Mouse (Mus musculus) liver (tissue): ENCODE data around the gene Phf23.

ENCODE experiments used
- DNase-seq: peaks from one replicate; pipeline ENCODE4 v3.0.0-alpha.2; 2020; ENCODE audit warnings: mixed read lengths

Phf23 gene

DNA sequence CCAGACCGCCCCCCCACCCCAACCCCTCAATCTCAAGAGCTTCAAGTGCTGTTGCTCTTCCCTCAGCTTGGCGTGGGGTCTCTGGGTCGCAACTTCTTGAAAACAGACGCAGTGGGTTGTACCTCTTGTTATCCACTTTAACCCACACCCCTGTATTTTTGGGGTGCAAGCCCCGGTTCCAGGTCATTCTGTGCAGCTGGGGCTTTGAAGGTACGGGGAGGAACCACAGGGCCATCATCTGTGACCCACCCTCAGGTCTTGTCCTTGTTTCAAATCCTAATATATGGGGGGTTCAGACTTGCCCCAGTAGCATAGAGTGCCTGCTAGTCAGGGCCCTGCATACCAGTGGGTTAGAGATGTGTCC, 28.6 kb downstream of the Phf23 start:
- no peak for DNase-seq

DNA sequence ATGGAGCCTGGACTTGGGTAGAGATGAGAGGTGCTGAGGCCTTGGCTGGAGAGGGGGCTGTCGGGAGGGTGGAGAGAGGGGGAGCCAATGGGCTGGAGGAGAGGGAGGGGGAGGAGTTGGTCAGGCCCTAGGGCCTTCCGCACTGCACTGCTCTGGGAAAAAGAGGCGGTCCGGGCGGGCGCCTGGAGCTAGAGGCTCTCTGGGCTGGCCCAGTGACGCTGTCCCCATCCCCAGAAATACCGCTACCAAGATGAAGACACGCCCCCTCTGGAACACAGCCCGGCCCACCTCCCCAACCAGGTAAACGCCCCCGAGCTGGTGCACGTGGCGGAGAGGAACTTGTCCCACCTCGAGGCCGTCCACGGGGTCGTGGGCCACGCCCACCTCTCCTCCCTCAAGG, 31.1 kb downstream of the Phf23 start:
- DNase-seq = peak; percentile 54

DNA sequence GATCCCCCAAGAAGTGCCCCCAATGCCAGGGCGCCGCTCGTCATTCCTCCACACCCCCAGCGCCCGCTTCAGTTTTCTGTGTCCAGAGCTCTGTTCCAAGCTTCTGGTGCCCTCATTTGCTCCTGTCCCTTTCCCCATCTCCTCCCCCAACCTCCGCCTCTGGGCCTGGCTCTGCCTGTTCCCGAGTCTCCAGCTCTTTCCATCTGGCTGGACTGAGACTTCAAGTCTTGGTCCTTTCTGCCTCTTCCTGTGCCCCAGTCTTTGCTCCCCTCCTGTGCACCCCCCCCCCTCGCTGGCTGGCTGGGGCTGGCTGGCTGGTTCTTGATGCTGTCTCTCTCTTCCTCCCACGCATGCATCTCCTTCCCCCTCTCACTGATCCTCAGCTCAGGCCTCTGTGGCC, 31.8 kb downstream of the Phf23 start:
- no peak for DNase-seq

DNA sequence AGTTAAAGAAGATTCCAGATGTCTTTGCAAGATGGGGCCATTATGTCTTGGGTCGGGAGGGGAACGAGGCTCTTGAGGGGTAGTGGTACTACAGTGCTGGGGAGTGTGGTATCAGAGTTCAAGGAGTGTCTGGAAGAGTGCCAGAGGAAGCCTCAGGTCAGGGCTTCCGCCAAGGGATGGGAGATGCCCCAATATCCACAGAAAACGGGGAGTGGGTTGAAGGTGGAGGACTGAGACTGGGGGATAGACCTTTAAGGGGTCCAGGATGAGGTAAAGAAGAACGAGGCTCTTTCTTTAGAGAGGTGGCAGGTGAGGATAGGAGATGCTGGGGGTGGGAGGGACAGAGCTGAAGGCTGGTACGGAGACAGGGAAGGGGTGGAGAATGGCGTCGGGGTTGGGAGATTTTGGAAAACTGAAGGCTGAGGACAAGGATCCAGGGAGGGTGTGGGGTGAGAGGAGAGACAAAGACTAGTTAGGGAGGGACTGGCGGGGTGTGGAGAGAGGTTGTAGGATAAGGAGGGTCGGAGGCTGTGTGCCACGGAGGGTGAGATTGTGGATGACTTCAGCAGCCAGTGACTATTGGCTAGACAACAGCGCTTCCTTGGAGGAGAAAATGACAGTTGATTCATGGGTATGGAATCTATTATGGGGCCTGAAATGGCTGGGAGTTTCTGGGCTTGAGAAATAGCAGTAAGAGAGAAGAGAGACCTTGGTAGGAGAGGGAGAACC, 33.0 kb downstream of the Phf23 start:
- no peak for DNase-seq

DNA sequence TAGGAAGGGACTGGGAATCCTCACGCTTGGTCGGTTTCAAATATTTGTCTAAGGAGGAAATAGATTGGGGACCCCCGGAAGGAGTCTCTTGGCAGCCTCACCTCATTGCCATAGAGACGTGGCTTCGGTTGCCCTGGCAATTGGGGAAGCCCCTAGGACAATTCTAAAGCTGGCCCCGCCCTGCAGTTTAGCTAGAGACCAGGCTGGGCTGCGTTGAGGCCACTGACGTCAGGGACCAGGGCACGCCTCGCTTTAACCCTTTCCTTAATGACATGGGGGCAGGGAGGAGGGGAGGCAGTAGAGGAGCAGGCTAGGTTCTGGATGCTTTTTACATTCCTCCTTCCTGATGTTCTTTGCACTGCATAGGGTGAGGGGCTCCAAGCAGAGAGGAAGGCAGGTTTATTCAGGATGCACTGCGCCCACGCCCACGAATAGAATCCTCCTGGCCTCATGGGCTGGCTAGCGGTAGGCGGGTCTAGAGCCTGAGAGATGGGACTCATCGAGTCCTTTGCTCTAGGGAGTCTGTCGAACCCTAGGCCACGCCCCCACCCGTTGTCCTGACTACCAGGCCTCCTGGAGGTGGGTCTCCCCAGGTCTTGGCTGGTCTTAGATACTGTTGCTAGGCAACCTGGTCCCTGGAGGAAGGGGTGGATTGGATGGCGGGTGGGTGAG, 33.7 kb downstream of the Phf23 start:
- peak; percentile 77 for DNase-seq

DNA sequence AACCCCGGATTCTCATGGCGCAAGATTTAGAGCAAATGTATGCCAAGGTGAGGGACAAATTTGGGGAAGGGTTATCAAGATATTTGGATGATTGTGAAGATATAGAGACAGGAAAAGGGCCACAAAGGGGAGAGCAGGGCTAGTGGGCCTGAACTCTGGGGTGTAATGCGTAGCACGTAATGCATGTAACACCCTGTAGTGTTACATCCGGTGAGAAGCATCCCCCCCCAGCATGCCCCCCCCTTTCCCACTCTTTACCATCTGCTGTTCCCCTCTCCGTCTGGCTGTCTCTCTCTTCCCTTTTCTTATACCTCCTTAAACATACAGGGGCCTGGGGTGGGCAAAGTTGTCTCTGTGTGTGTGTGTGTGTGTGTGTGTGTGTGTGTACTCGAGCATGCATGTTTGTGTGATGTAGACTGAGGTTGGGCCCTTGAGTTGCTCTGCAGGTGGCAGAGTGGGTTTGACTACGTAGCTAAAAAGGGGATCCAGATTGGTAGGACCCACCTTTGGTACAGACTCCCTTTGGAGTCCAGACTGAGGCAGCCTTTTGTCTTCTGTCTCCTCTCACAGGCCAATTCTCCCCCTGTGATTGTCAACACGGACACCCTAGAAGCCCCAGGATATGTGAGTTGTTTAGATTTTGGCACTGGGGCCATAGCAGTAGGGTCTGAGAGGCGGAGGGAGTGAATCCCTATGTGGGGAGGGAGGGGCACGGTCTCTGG, 34.4 kb downstream of the Phf23 start:
- DNase-seq = no peak

DNA sequence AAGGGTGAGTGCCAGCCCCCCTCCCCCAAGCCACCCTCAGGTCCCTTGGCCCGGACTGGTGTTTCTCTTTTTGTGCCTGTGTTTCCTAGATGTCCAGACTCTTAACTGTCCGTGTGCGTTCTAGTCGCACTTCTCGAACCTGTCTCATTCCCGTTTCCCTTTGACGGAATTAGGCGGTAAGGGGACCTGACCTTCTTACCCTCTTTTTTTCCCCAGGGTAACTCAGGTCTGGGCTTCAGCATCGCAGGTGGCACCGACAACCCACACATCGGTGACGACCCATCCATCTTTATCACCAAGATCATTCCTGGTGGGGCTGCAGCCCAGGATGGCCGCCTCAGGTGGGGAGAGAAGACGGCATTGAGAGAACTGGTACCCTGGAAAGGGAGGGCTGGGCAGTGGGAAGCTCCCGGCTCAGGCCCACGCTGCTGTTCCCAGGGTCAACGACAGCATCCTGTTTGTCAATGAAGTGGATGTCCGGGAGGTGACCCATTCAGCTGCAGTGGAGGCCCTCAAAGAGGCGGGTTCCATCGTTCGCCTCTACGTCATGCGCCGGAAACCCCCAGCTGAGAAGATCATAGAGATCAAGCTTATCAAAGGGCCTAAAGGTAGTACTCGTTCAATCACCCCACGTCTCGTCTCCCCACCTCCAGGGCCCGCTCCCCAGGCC, 35.2 kb downstream of the Phf23 start:
- no peak for DNase-seq

DNA sequence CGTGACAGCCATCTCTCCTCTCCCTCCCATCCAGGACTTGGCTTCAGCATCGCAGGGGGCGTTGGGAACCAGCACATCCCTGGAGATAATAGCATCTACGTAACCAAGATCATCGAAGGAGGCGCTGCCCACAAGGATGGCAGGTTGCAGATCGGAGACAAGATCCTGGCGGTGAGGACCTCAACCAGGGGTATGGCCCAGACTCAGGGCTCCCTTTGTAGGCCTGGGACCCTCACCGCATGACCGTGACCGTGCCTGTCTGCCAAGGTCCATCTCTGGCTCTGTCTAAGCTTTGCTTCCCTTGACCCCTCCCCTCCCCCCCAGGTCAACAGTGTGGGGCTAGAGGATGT, 35.7 kb downstream of the Phf23 start:
- no peak for DNase-seq

DNA sequence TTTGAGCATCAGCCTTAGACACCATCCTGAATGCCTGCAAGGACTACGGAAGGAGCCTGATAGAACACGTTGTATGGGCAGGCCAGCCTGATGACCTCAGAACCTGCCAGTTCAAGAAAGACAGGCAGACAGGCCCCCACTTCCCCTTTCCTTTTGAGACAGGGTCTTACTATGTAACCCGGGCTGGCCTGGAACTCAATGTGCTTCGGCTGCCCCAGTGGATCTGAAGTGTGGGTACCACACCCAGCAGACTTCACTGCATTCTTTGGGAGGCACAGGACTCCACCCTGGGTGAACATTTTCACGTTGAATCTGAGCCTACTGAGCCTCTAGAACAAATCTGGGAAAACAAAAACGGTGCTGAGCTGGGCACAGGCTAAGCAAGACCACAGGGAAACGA, 42.6 kb downstream of the Phf23 start:
- DNase-seq = no peak

DNA sequence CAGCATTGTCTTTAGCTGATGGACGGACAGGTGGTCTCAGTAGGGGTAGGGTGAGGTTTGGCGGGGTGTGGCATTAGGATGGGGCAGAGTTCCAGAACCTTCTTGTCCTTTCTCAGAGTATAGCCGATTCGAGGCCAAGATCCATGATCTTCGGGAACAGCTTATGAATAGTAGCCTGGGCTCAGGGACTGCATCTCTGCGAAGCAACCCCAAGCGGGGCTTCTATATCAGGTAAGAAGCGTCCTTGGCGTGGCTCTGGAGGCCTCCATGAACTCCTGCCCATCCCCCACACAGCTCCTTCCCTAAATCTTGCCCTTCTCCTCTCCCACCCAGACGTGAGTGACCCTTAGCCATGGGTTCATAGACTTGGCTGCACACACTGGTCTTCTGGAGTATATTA, 44.1 kb downstream of the Phf23 start:
- no peak for DNase-seq

DNA sequence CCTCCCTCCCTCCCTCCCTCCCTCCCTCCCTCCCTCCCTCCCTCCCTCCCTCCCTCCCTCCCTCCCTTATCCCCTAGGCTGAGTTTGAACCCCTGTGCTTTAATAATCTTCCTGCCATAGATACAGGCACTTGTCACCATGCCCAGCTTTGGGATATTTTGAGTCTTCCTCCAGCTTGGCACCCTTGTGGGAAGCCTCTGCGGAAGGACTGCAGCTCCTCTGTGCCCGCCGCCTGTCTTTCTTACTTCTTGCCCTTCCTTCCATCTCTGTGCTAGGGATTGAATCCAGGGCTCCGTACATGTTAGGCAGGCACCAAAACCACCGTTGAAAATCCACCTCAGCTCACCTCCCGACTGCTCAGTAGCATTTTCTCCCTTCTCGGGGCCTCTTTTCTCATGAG, 44.6 kb downstream of the Phf23 start:
- DNase-seq = no peak

DNA sequence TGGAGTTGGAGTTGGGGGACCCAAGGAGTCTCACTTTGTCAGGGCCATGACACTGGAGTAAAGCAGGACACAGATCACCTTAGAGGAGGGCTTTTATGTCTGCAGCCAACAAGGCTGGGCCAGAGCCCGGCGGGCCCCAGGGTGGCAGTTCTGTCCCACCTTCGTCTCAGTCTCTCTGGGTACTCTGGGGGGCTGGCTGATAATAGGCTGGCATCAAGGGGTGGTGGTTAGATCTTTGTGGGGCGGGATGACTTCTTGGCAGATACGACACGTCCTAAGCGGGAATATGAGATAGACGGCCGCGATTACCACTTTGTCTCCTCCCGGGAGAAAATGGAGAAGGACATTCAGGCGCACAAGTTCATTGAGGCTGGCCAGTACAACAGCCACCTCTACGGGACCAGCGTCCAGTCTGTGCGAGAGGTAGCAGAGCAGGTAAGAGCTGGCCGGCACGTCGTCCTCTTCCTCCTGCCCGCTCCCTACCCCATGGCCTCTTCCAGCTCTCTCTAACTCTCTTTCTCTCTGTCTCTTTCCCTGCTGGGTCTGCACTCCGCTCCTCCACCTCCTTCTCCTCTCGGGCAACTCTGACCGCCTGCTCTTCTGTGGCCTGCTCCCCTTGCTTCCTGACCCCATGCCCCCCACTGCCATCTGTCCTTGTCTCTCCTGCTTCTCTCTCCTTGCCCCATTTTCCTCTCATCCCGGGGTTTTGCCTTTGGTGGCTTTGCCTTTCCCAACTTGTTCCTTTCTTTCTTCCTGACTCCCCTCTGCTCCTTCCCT, 46.9 kb downstream of the Phf23 start:
- no peak for DNase-seq

DNA sequence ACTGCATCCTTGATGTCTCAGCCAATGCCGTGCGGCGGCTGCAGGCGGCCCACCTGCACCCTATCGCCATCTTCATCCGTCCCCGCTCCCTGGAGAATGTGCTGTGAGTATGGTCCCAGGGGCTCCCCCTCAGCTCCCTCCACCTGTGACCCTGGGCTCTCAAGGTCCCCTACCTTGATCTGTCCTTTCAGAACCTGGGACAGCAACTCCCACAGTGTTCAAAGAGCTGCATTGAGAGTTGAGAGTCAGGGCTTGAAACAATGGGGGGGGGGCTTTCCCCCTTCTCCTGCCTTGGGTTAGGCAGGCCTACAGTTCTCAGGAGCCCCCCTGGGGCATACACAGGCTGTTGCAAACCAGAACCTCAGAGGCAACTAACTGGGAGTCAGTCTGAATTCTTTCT, 48.1 kb downstream of the Phf23 start:
- DNase-seq = no peak

DNA sequence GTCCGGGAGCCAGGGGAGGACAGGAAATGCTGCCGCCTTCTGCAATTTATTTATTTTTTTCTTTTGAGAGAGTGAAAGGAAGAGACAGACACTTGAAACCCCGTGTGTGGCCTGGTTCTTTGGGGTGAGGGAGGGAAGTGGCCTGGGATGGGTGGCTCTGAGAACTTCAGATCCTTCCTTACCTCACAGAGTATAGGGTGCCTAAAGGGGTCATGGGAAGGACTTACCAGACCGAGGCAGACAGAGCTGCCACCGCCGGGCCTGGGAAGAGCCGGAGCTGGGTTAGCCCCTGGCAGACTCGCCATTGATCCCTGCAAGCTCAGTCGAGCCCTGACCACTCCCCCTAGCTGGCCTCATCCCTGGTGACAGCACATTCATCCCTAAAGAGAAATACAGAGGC, 49.9 kb downstream of the Phf23 start:
- DNase-seq = no peak

DNA sequence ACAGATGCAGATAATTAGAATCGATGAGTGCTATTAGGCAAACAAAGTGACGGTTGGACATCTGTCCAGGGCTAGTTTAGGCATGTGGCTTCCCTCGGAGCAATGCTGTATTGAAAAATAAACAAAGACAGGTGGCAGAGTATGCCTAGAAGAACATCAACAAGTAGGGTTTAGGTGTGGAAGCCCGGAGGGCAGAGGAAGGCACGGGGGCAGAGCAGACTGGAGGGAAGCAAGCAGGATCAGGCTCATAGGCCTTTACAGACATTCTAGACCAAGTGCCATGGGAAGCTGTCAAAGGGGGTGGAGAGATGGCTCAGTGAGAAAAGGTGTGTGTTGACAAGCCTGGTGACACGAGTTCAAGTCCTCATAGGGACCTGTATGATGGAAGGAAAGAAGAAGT, 53.8 kb downstream of the Phf23 start:
- DNase-seq = no peak
